ENCODE assay signal across 28 mouse cellular contexts in genomic region chr12:17792756-17793155, GRCm38 (mm10).
"Had no signal": no experiment of that assay in that cellular context is flagged by ENCODE, and none has a peak within 500 bp of the region (broad histone marks: within the 10 kb centered on the region; RNA-seq: fewer than 3 reads in every experiment).

No protein-coding gene starts in this region.

- H3K9me3 ChIP-seq: limb, embryonic 10.5 days; limb, embryonic 12.5 days; limb, embryonic 13.5 days; limb, embryonic 15.5 days; liver, embryonic 12.5 days; liver, embryonic 13.5 days; liver, embryonic 15.5 days; lung, embryonic 15.5 days; megakaryocyte, embryonic 14.5 days; midbrain, embryonic 10.5 days; midbrain, embryonic 12.5 days; midbrain, embryonic 13.5 days; midbrain, embryonic 15.5 days; neural tube, embryonic 12.5 days had no signal

- H3K27me3 ChIP-seq: limb, embryonic 12.5 days; limb, embryonic 13.5 days; limb, embryonic 15.5 days; liver, embryonic 12.5 days; liver, embryonic 13.5 days; liver, embryonic 15.5 days; lung, embryonic 15.5 days; megakaryocyte, embryonic 14.5 days; midbrain, embryonic 12.5 days; midbrain, embryonic 13.5 days; midbrain, embryonic 15.5 days; neural tube, embryonic 12.5 days had no signal

- H3K4me1 ChIP-seq: limb, embryonic 10.5 days; limb, embryonic 12.5 days; limb, embryonic 13.5 days; limb, embryonic 15.5 days; liver, embryonic 13.5 days; liver, embryonic 15.5 days; lung, embryonic 15.5 days; midbrain, embryonic 10.5 days; midbrain, embryonic 12.5 days; midbrain, embryonic 13.5 days; midbrain, embryonic 15.5 days; neural tube, embryonic 12.5 days had no signal

- H3K27ac ChIP-seq: limb, embryonic 10.5 days; limb, embryonic 12.5 days; limb, embryonic 13.5 days; limb, embryonic 15.5 days; liver, embryonic 12.5 days; liver, embryonic 13.5 days; liver, embryonic 14.5 days; liver, embryonic 15.5 days; lung, embryonic 15.5 days; macrophage; midbrain, embryonic 10.5 days; midbrain, embryonic 12.5 days; midbrain, embryonic 13.5 days; midbrain, embryonic 15.5 days; neural tube, embryonic 12.5 days had no signal

- DNase-seq: left cerebral cortex, postnatal 4 days; liver; liver, embryonic 13.5 days; liver, postnatal 0 days; lung, adult 18-20 months; lung, adult 2 months; lung, embryonic 14.5 days; lung, postnatal 10 days; lung, postnatal 14 days; lung, postnatal 36 days; lung, postnatal 4 days; midbrain, embryonic 14.5 days had no signal

- H3K36me3 ChIP-seq: limb, embryonic 12.5 days; liver, embryonic 13.5 days; midbrain, embryonic 12.5 days; midbrain, embryonic 13.5 days; midbrain, embryonic 15.5 days; neural tube, embryonic 12.5 days had no signal

- H3K4me3 ChIP-seq: limb, embryonic 10.5 days; limb, embryonic 12.5 days; limb, embryonic 13.5 days; limb, embryonic 15.5 days; liver, embryonic 12.5 days; liver, embryonic 13.5 days; liver, embryonic 15.5 days; lung, embryonic 15.5 days; megakaryocyte, embryonic 14.5 days; midbrain, embryonic 10.5 days; midbrain, embryonic 12.5 days; midbrain, embryonic 13.5 days; midbrain, embryonic 15.5 days; myocyte; neural tube, embryonic 12.5 days had no signal
